Mouse (Mus musculus) MEL (cell line): ENCODE results near the gene Rpl38. TPM values are rescaled to one million over a fixed set of nuclear protein-coding genes. Genes with fewer than 3 reads are reported as not detected.

Source experiments
- DNase-seq: peaks from one replicate; pipeline ENCODE4 v3.0.0; 2011; ENCODE audit warnings: low read depth, low spot score
- H3K27ac ChIP-seq: 2 replicates; pipeline ENCODE4 v1.5.1; 2012; ENCODE audit warnings: low read depth, mild to moderate bottlenecking, control low read depth, low read length, moderate library complexity; ENCODE audit not compliant: control insufficient read depth
- H3K27me3 ChIP-seq, 2 experiments: fragments of 150-350 bp in 1 of 2; sonication (generic) in 1 of 2; 2 replicates each; pipeline ENCODE4 v1.6.1; 2012; ENCODE audit warnings: low read length in 2 of 2, mild to moderate bottlenecking in 2 of 2, improper control_type of control experiment in 1 of 2, moderate library complexity in 1 of 2; ENCODE audit not compliant: insufficient read depth in 2 of 2, control insufficient read depth in 1 of 2
- H3K36me3 ChIP-seq, 2 experiments: 2 replicates each; pipeline ENCODE4 v1.6.1; 2012 to 2014; ENCODE audit warnings: low read length in 2 of 2, improper control_type of control experiment in 1 of 2, inconsistent platforms in 1 of 2, mild to moderate bottlenecking in 1 of 2; ENCODE audit not compliant: insufficient read depth in 2 of 2, control insufficient read depth in 1 of 2
- H3K4me1 ChIP-seq, 2 experiments: fragments of 150-350 bp in 1 of 2; sonication (generic) in 1 of 2; 2 replicates each; pipeline ENCODE4 v1.6.1; 2012; ENCODE audit warnings: low read length in 2 of 2, improper control_type of control experiment in 1 of 2, mild to moderate bottlenecking in 1 of 2; ENCODE audit not compliant: insufficient read depth in 2 of 2, control insufficient read depth in 1 of 2
- H3K4me3 ChIP-seq, 2 experiments: fragments of 150-350 bp in 1 of 2; sonication (generic) in 1 of 2; 2 replicates each; pipeline ENCODE4 v1.5.1; 2012; ENCODE audit warnings: low read depth in 2 of 2, low read length in 2 of 2, mild to moderate bottlenecking in 2 of 2, moderate library complexity in 2 of 2, control low read depth in 1 of 2, improper control_type of control experiment in 1 of 2; ENCODE audit not compliant: control insufficient read depth in 1 of 2, insufficient read depth in 1 of 2
- H3K79me2 ChIP-seq: 2 replicates; pipeline ENCODE4 v1.6.1; 2012; ENCODE audit warnings: mild to moderate bottlenecking, low read length, moderate library complexity; ENCODE audit not compliant: control insufficient read depth, poor library complexity, insufficient read depth
- H3K9ac ChIP-seq: 2 replicates; pipeline ENCODE4 v1.6.1; 2012; ENCODE audit warnings: low read depth, mild to moderate bottlenecking, control low read depth, low read length, moderate library complexity; ENCODE audit not compliant: control insufficient read depth, poor library complexity, severe bottlenecking
- H3K9me3 ChIP-seq: fragments of 150-350 bp; sonication (generic); replicated peaks from 2 replicates; pipeline ENCODE4 v1.6.1; 2012; ENCODE audit warnings: mild to moderate bottlenecking, low read length, improper control_type of control experiment, moderate library complexity; ENCODE audit not compliant: insufficient read depth
- CHD1 ChIP-seq: IDR thresholded peaks from 2 replicates; pipeline ENCODE4 v1.6.1; 2012; ENCODE audit warnings: low read depth, mild to moderate bottlenecking, inconsistent platforms, low read length, improper control_type of control experiment
- CTCF ChIP-seq, 3 experiments: IDR thresholded peaks in 2 of 3; conservative IDR thresholded peaks in 1 of 3; 2 replicates each; pipeline ENCODE4 v1.5.1; 2011 to 2012; ENCODE audit warnings: low read length in 3 of 3, low read depth in 2 of 3, mild to moderate bottlenecking in 2 of 3, improper control_type of control experiment in 1 of 3, inconsistent platforms in 1 of 3, mixed read lengths in 1 of 3, moderate library complexity in 1 of 3; ENCODE audit not compliant: control insufficient read depth in 1 of 3, insufficient read depth in 1 of 3, poor library complexity in 1 of 3, severe bottlenecking in 1 of 3
- E2F4 ChIP-seq: IDR thresholded peaks from 2 replicates; pipeline ENCODE4 v1.6.1; 2011; ENCODE audit warnings: low read depth, low read length, improper control_type of control experiment, borderline replicate concordance
- ELF1 ChIP-seq: IDR thresholded peaks from 2 replicates; pipeline ENCODE4 v1.6.1; 2014; ENCODE audit warnings: low read depth, mild to moderate bottlenecking, inconsistent platforms, low read length, improper control_type of control experiment, moderate library complexity
- EP300 ChIP-seq, 2 experiments: IDR thresholded peaks; 2 replicates each; pipeline ENCODE4 v1.6.1; 2011; ENCODE audit warnings: improper control_type of control experiment in 2 of 2, low read length in 2 of 2, low read depth in 1 of 2, mild to moderate bottlenecking in 1 of 2
- GABPA ChIP-seq: IDR thresholded peaks from 2 replicates; pipeline ENCODE4 v1.6.1; 2012; ENCODE audit warnings: low read depth, mild to moderate bottlenecking, inconsistent platforms, low read length, improper control_type of control experiment, moderate library complexity
- KAT2A ChIP-seq: conservative IDR thresholded peaks from 2 replicates; pipeline ENCODE4 v1.6.1; 2012; ENCODE audit warnings: low read depth, low read length, improper control_type of control experiment, inconsistent platforms
- MAZ ChIP-seq: IDR thresholded peaks from 2 replicates; pipeline ENCODE4 v1.6.1; 2012; ENCODE audit warnings: low read depth, mild to moderate bottlenecking, inconsistent platforms, low read length, improper control_type of control experiment
- MEF2A ChIP-seq: IDR thresholded peaks from 2 replicates; pipeline ENCODE4 v1.6.1; 2014; ENCODE audit warnings: low read depth, mild to moderate bottlenecking, inconsistent platforms, low read length, improper control_type of control experiment; ENCODE audit not compliant: poor library complexity, insufficient replicate concordance, severe bottlenecking; ENCODE audit errors: extremely low read depth
- MYB ChIP-seq: IDR thresholded peaks from 2 replicates; pipeline ENCODE4 v1.6.1; 2011; ENCODE audit warnings: mild to moderate bottlenecking, low read depth, low read length, improper control_type of control experiment
- MYC ChIP-seq: IDR thresholded peaks from 2 replicates; pipeline ENCODE4 v1.6.1; 2011; ENCODE audit warnings: low read depth, mild to moderate bottlenecking, low read length, improper control_type of control experiment, moderate library complexity
- POLR2AphosphoS5 ChIP-seq: IDR thresholded peaks from 2 replicates; pipeline ENCODE4 v1.6.1; 2012; ENCODE audit warnings: low read depth, borderline replicate concordance, mild to moderate bottlenecking, inconsistent platforms, low read length, moderate library complexity, mixed read lengths
- RAD21 ChIP-seq: IDR thresholded peaks from 2 replicates; pipeline ENCODE4 v1.6.1; 2011; ENCODE audit warnings: mild to moderate bottlenecking, low read depth, low read length, improper control_type of control experiment
- SIN3A ChIP-seq: IDR thresholded peaks from 2 replicates; pipeline ENCODE4 v1.6.1; 2012; ENCODE audit warnings: low read length, improper control_type of control experiment, inconsistent platforms
- SMC3 ChIP-seq: IDR thresholded peaks from 2 replicates; pipeline ENCODE4 v1.6.1; 2011; ENCODE audit warnings: low read depth, low read length, improper control_type of control experiment
- TBP ChIP-seq: IDR thresholded peaks from 2 replicates; pipeline ENCODE4 v1.8.0; 2011; ENCODE audit warnings: low read depth, low read length, improper control_type of control experiment
- TCF12 ChIP-seq: IDR thresholded peaks from 2 replicates; pipeline ENCODE4 v1.6.1; 2014; ENCODE audit warnings: low read depth, mild to moderate bottlenecking, inconsistent platforms, low read length, improper control_type of control experiment, moderate library complexity
- USF2 ChIP-seq, 2 experiments: IDR thresholded peaks; 2 replicates each; pipeline ENCODE4 v1.6.1; 2011 to 2012; ENCODE audit warnings: improper control_type of control experiment in 2 of 2, low read length in 2 of 2, borderline replicate concordance in 1 of 2, inconsistent platforms in 1 of 2, low read depth in 1 of 2, mild to moderate bottlenecking in 1 of 2; ENCODE audit not compliant: insufficient read depth in 1 of 2
- ZC3H11A ChIP-seq: IDR thresholded peaks from 2 replicates; pipeline ENCODE4 v1.6.1; 2012; ENCODE audit warnings: low read depth, mild to moderate bottlenecking, inconsistent platforms, low read length, improper control_type of control experiment
- ZKSCAN1 ChIP-seq: IDR thresholded peaks from 2 replicates; pipeline ENCODE4 v1.6.1; 2012; ENCODE audit warnings: low read depth, mild to moderate bottlenecking, inconsistent platforms, low read length, improper control_type of control experiment, moderate library complexity
- ZMIZ1 ChIP-seq: IDR thresholded peaks from 2 replicates; pipeline ENCODE4 v1.6.1; 2012; ENCODE audit warnings: low read depth, mild to moderate bottlenecking, inconsistent platforms, low read length, improper control_type of control experiment, moderate library complexity
- polyA plus RNA-seq, 2 experiments: library from polyadenylated mRNA; stranded (reverse) in 1 of 2; unstranded in 1 of 2; fragments of >175 nt in 1 of 2; fragments of >200 nt in 1 of 2; gene quantifications; 2 replicates each; pipeline versions ENCODE4 v1.2.1 to v1.2.4; 2012; ENCODE audit warnings: low replicate concordance in 2 of 2, low read depth in 1 of 2; ENCODE audit not compliant: insufficient read length in 2 of 2, insufficient read depth in 1 of 2, missing spikeins in 1 of 2
- total RNA-seq: library from RNA; depleted of rRNA; stranded (reverse); fragments of 300-350 nt; gene quantifications from 2 replicates; pipeline ENCODE4 v1.2.3, GENCODE M21; 2012

Rpl38 gene
- total and polyA plus RNA-seq, 3 experiments = 851 to 5,142 (median 1,236) TPM

DNA sequence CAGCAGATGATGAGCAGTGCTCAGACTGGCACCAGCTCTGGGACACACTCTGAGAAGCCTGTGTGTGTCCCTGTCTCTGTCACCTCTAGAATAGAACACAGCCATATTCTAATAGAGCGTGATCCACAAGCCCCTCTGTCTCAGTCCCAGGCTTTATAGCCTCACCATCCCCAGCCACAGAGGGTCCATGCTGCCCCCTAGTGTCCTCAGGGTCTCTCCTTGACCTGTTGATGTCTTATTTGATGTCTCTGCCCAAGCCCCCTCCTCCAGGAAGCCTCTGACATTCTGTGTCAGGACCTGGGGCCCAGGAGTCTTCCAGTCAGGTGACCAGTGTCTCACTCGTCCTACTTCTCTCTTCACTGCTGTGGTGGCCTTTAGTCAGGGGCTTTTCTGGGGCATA lies 24.2 kb upstream of the Rpl38 start:
- no peaks in the 10 kb centered on the region for H3K36me3 ChIP-seq
- H3K27ac ChIP-seq = no peak overlapping the region
- no peaks in the 10 kb centered on the region for H3K27me3 ChIP-seq
- TF ChIP-seq MYB (no peak), MYC (no peak), EP300 (IDR thresholded peaks at IDR 0.05; ENCODE audit: low read depth in 1 of 2, low read length in 2 of 2) (no peak)
- DNase-seq = no peak
- H3K79me2 ChIP-seq = no peaks in the 10 kb centered on the region
- no peak overlapping the region for H3K9ac ChIP-seq
- no peak overlapping the region for H3K4me3 ChIP-seq
- no peaks in the 10 kb centered on the region for H3K9me3 ChIP-seq
- no peaks in the 10 kb centered on the region for H3K4me1 ChIP-seq

DNA sequence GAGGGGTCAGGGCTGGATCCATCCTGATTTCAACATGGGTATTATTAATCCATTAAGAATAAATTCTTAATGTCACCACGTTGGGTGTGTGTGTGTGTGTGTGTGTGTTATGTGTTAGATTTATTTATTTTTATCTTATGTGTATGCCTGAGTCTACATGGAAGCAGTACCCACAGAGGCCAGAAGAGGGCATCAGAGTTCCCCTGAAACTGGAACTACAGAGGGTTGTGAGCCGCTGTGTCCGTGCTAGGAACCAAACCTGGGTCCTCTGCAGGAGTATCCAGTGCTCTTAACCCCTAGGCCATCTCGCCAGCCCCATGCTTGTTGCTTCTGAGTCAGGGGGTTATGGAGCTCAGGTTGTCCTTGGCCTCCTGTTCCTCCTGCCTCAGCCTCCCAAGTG lies 18.8 kb upstream of the Rpl38 start:
- Histone ChIP-seq H3K4me1 (no peaks in the 10 kb centered on the region), H3K36me3 (no peaks in the 10 kb centered on the region)

DNA sequence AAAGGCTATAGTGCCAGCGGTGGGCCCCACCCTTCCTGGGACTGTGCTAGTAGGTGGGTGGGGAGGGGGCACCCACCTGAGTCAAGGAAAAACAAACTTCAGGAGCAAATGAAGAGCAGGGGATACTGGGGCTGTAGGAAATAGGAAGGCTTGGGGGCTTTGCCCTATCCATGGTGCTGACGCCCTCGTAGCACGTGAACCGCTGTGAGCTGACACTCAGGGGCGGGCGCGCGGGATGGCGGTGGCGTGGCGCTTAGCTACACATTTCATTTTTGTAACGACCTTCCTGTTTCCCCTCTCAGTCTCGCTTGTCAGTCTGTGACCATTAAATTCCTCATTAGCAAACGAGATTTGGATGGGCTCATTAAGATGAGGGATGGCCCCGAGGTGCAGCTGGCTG lies 15.8 kb upstream of the Rpl38 start:
- no peaks in the 10 kb centered on the region for H3K79me2 ChIP-seq
- H3K27me3 ChIP-seq = no peaks in the 10 kb centered on the region
- H3K9ac ChIP-seq = no peak overlapping the region
- H3K4me1 ChIP-seq = no peaks in the 10 kb centered on the region
- TF ChIP-seq POLR2AphosphoS5 (no peak), ELF1 (no peak), TBP (no peak), ZKSCAN1 (no peak), ZMIZ1 (no peak), MAZ (no peak), ZC3H11A (no peak), TCF12 (no peak), SIN3A (no peak), USF2 (IDR thresholded peaks at IDR 0.05; ENCODE audit: borderline replicate concordance in 1 of 2, insufficient read depth in 1 of 2, low read depth in 1 of 2, low read length in 2 of 2) (no peak), RAD21 (no peak), SMC3 (no peak), KAT2A (no peak), MEF2A (no peak), GABPA (no peak), CTCF (IDR thresholded peaks at IDR 0.05 in 2 of 3, conservative IDR thresholded peaks at IDR 0.05 in 1 of 3; ENCODE audit: control insufficient read depth in 1 of 3, insufficient read depth in 1 of 3, low read depth in 2 of 3, low read length in 3 of 3, poor library complexity in 1 of 3, severe bottlenecking in 1 of 3) (no peak), E2F4 (no peak), CHD1 (no peak)
- no peaks in the 10 kb centered on the region for H3K36me3 ChIP-seq
- DNase-seq = peak; percentile 17
- no peak overlapping the region for H3K4me3 ChIP-seq
- no peaks in the 10 kb centered on the region for H3K9me3 ChIP-seq
- H3K27ac ChIP-seq = no peak overlapping the region

More for the DNA sequence above, 18.8 kb upstream of the Rpl38 start:
- H3K9ac ChIP-seq = no peak overlapping the region
- TF ChIP-seq CTCF (IDR thresholded peaks at IDR 0.05 in 2 of 3, conservative IDR thresholded peaks at IDR 0.05 in 1 of 3; ENCODE audit: control insufficient read depth in 1 of 3, insufficient read depth in 1 of 3, low read depth in 2 of 3, low read length in 3 of 3, poor library complexity in 1 of 3, severe bottlenecking in 1 of 3) (peak; percentile 24 to 34 (median 34); a peak in 4 of 6 replicates), KAT2A (no peak)
- H3K79me2 ChIP-seq = no peaks in the 10 kb centered on the region
- H3K9me3 ChIP-seq = no peaks in the 10 kb centered on the region
- H3K27me3 ChIP-seq = no peaks in the 10 kb centered on the region
- no peak overlapping the region for H3K4me3 ChIP-seq
- peak; percentile 19 for DNase-seq
- no peak overlapping the region for H3K27ac ChIP-seq
